Mouse (Mus musculus): ENCODE results near the gene Acbd4.

Gene Acbd4

GRCm38 (mm10) chr11:103141101-103141943 is 39.8 kb downstream of the Acbd4 start:
- no peak for DNase-seq (ENCODE audit: low read depth in 2 of 2, low spot score in 2 of 2)

GRCm38 (mm10) chr11:103141944-103142255 is 40.4 kb downstream of the Acbd4 start:
- no peak for DNase-seq (ENCODE audit: low read depth in 2 of 2, low spot score in 2 of 2)

GRCm38 (mm10) chr11:103142441-103143182 is 41.1 kb downstream of the Acbd4 start:
- DNase-seq (ENCODE audit: low read depth in 2 of 2, low spot score in 2 of 2) = peak; percentile 54 to 59

GRCm38 (mm10) chr11:103144309-103145285 is 43.1 kb downstream of the Acbd4 start:
- DNase-seq (ENCODE audit: low read depth in 2 of 2, low spot score in 2 of 2) = no peak

- DNase-seq (ENCODE audit: low read depth in 2 of 2, low spot score in 2 of 2) = no peak
Observed at GRCm38 (mm10) chr11:103146386-103146785, 44.9 kb downstream of the Acbd4 start.

- no peak for DNase-seq (ENCODE audit: low read depth in 2 of 2, low spot score in 2 of 2)
Observed at GRCm38 (mm10) chr11:103147766-103148165, 46.3 kb downstream of the Acbd4 start.

- no peak for DNase-seq (ENCODE audit: low read depth in 2 of 2, low spot score in 2 of 2)
Observed at GRCm38 (mm10) chr11:103149771-103150170, 48.3 kb downstream of the Acbd4 start.

- peak; percentile 97 for DNase-seq (ENCODE audit: low read depth in 2 of 2, low spot score in 2 of 2)
Observed at GRCm38 (mm10) chr11:103158621-103159478, 57.4 kb downstream of the Acbd4 start.

- DNase-seq (ENCODE audit: low read depth in 2 of 2, low spot score in 2 of 2) = no peak
Observed at GRCm38 (mm10) chr11:103160738-103161137, 59.3 kb downstream of the Acbd4 start.

GRCm38 (mm10) chr11:103161449-103161848 is 60.0 kb downstream of the Acbd4 start:
- DNase-seq (ENCODE audit: low read depth in 2 of 2, low spot score in 2 of 2) = no peak
